Mouse (Mus musculus) left cerebral cortex, postnatal 4 days (tissue): Measurements from ENCODE around the gene Setd5. TPM values are rescaled to one million over a fixed set of nuclear protein-coding genes. Genes with fewer than 3 reads are reported as not detected.
A peak's percentile ranks its signal among the peaks of the same experiment; 100 is the strongest.

Source experiments
- DNase-seq: peaks from one replicate; pipeline ENCODE4 v3.0.0-alpha.2; 2022
- intact Hi-C: fragments of 180-260 bp; cut with DNase I; formaldehyde crosslinking; loops from one replicate; pipeline ENCODE4 v1.15.1; 2025
- total RNA-seq, 2 experiments: library from RNA; stranded (reverse); gene quantifications; 2 replicates each; pipeline ENCODE4 v1.2.3; 2021

Setd5 gene
- total RNA-seq, 2 experiments from 2014 or later, result 139 to 144 TPM

DNA sequence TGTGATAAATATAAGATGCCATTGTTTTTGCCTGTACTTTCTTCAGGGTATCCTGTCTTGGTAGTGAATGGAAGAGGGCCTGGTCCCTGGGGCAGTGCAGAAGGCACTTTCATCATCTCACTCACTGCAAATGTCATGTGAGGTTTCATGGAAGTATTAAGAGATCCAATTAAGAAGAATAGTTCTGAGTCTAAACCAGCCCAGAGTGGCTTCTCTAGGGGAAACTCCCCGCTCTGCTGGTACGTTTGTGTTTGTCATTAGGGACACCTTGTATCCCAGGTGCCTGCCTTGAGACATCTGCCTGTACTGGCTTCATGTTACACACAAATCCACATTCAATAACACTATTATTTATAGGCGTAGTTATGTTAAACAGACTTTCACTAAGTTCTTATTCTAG, 32.2 kb downstream of the Setd5 start:
- intact Hi-C loops, result loop anchor here (5.0 kb wide), 1 partner anchor 37 kb away; no protein-coding TSS in a partner anchor

GRCm38 (mm10) chr6:113109956-113110355, 32.8 kb downstream of the Setd5 start:
- no peak for DNase-seq
- intact Hi-C loops, result loop anchor here (5.0 to 10.0 kb wide), 3 partner anchors 37 to 205 kb away; no protein-coding TSS in a partner anchor

More for the DNA sequence above, 32.2 kb downstream of the Setd5 start:
- DNase-seq, result no peak

DNA sequence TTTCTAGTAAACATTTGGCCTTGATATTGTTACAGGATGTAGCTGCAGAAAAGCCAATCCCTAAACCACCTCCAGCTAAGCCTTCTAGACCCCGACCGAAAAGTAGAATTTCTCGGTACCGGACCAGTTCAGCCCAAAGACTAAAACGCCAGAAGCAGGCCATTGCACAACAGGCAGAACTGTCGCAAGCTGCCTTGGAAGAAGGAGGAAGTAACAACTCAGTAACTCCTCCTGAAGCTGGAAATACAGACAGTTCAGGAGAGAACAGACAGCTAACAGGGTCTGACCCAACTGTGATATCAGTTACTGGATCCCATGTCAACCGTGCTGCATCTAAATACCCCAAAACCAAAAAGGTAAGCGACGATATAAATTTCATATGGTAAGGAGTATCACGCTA, 43.6 kb downstream of the Setd5 start:
- intact Hi-C loops, result loop anchor here (5.0 kb wide), 1 partner anchor 59 kb away; no protein-coding TSS in a partner anchor
- no peak for DNase-seq

- DNase-seq, result no peak
- intact Hi-C loops, result no loop called here
These were observed 56.2 kb downstream of the Setd5 start for GRCm38 (mm10) chr6:113133360-113133759.

DNA sequence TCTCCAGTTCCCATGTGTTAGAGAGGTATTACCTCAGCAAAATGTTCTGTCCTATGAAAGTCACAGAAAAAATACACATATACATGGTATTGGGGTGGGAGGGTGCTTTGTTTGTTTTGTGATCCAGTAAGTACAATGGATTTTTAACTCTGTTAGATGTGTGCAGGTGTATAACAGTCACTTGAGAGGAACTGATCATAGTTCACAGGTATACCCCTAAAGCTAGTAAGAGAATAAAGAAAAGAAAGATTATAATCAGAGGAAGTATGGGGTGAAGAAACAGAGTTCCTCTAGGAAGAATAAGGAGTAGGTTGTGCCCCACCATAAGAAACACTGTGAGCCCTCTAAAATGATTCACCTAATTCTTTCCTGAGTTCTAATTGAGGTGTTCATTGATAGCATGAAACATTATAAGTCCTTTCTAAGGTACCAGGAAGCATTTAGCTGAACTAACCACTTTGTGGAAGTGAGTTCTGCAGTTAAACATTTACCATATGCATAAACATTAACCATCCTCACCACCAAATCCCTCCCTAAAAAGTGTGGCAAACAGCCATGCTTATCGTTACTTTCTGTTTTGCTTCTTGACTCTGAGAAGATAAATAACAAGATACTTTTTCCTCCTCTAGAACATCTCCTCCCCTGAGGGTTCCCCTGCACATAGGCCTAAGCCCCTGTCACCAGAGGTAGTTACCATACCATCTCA, 64.4 kb downstream of the Setd5 start:
- no peak for DNase-seq
- intact Hi-C loops, result no loop called here

DNA sequence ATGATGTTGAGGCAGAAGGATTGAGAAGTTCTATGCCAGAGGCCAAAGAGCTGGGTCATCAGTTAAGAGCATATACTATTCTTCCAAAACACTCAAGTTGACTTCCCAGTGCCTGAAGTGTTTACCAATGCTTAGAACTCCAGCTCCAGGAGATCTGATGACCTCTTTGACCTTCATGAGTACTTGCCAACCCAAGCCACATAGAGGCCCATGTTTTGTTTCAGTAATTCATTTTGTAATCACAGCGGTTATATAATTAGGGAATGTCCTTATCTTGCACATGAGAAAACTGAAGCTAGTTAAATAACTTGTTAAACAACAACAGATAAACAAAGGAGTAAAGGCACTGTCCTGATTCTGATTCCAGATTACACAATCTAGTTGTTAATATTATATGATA, 67.6 kb downstream of the Setd5 start:
- DNase-seq, result no peak
- intact Hi-C loops, result loop anchor here (5.0 kb wide), 1 partner anchor 32 kb away; no protein-coding TSS in a partner anchor

- intact Hi-C loops, result loop anchor here (5.0 kb wide), 1 partner anchor 33 kb away; no protein-coding TSS in a partner anchor
These were observed 68.1 kb downstream of the Setd5 start for GRCm38 (mm10) chr6:113145249-113145648.

DNA sequence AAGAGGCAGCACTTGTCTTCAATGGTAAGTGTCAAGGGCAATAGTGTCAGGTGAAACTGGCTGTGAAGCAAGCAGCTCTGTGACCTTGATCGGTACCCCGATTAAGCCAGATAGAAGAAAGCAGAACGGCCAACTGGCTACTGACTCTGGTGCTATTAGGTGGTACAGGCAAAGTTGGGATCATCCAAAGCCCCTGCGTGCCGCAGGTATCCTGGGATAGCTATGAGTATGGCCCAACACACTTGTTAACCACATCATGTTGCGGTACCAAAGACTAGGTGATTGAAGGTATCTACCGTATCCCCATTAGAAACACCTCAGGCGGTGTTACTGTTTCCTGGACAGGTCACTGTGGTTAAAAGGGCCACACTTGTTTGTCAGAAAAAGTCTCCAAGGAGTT, 76.9 kb downstream of the Setd5 start:
- DNase-seq, result no peak
- intact Hi-C loops, result no loop called here

More at GRCm38 (mm10) chr6:113145249-113145648, 68.1 kb downstream of the Setd5 start:
- no peak for DNase-seq

GRCm38 (mm10) chr6:113154886-113155285, 77.7 kb downstream of the Setd5 start:
- intact Hi-C loops, result no loop called here

GRCm38 (mm10) chr6:113156064-113156463, 78.9 kb downstream of the Setd5 start:
- intact Hi-C loops, result no loop called here
- no peak for DNase-seq

More at GRCm38 (mm10) chr6:113154886-113155285, 77.7 kb downstream of the Setd5 start:
- no peak for DNase-seq

GRCm38 (mm10) chr6:113160106-113160505, 82.9 kb downstream of the Setd5 start:
- intact Hi-C loops, result no loop called here

DNA sequence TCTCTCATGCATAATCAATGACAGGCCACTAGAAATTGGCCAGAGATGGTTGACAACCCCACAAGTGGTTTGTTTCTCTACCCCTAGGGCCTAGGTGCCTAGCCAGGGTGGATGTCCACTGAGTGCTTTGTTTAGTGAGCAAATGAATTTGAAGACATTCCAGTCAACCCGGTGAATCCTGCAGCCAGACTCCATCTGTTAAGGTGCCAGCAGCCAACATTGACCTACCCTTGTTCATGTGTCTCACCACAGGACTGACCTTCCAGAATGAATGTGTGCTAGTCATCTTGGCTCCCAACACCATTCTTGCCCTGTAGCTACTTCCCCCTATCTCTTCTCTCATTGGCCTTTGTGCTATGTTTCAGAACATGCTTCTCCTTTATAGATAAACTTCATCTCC, 84.8 kb downstream of the Setd5 start:
- no peak for DNase-seq
- intact Hi-C loops, result no loop called here

More at GRCm38 (mm10) chr6:113160106-113160505, 82.9 kb downstream of the Setd5 start:
- no peak for DNase-seq

- intact Hi-C loops, result no loop called here
These were observed 86.3 kb downstream of the Setd5 start for GRCm38 (mm10) chr6:113163513-113163912.

GRCm38 (mm10) chr6:113166661-113167251, 89.6 kb downstream of the Setd5 start:
- intact Hi-C loops, result no loop called here
- DNase-seq, result peak; percentile 49

More at GRCm38 (mm10) chr6:113163513-113163912, 86.3 kb downstream of the Setd5 start:
- no peak for DNase-seq

DNA sequence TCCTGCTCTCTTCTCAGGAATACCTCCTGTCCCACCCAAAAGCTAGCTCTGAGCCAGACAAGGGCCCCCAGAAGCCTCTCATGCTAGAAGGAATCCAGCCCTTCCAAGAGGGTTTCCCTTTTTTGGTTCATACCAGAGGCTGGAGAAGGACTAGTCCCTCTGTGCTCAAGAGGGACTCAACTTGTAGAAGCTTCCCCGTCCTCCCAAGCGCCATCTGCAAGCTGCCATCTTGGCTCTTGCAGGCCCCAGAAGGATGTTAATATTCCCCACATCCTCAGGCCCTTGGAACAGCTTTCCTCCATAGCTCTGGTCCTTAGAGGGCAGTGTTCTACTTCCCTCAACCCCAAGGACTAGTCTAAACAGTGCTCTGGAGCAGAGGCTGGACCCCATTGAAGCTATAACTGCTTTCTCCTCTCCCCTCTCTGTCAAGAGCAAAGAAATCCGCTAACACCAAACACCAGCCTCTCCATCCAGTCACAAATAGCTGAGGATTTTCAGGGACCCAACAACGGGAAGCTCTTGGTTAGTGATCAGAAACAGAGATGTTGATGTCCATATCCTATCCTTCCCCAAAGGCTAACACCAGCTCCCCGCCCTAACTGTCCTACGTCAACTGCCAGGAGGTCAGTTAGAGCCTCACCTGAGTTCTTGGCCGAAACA, 91.3 kb downstream of the Setd5 start:
- DNase-seq, result no peak
- intact Hi-C loops, result no loop called here

DNA sequence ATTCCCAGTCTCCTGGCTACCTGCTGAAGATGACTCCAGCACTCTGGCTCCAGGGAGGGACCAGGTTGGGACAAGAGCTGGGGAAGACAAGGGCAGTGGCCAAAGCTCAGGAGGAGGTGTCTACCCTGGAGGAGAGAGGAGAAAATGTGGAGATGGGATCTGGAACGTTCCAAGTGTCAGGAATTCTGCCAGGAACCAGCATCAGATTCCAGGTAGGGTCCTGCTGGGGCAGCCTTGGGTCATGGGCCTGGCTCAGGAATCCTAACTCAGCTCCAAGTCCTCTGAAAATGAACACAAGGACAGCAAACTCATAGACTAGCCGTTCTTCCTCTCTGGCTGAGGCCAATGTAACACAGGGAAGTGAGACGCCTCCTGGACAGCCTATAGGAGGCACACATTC, 92.7 kb downstream of the Setd5 start:
- intact Hi-C loops, result no loop called here
- DNase-seq, result no peak

DNA sequence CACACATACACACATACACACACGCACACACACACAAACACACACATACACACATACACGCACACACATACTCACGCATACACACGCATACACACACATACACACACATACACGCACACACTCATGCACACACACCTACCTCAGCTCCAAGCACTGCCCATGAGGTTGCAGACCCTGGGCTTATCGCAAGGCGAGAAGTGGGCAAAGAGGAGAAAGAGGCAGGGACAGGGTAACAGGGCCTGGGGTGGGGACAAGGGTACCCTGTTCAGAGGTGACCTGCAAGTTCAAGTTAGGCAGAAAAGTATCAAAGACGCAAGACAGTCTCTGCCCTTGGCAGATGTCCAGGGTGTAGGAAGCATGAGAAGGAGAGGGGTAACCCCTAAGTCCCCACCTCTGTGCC, 93.5 kb downstream of the Setd5 start:
- intact Hi-C loops, result no loop called here
- DNase-seq, result no peak

GRCm38 (mm10) chr6:113172011-113172410, 94.8 kb downstream of the Setd5 start:
- intact Hi-C loops, result no loop called here

GRCm38 (mm10) chr6:113172568-113172967, 95.4 kb downstream of the Setd5 start:
- DNase-seq, result peak; percentile 62
- intact Hi-C loops, result no loop called here

More at GRCm38 (mm10) chr6:113172011-113172410, 94.8 kb downstream of the Setd5 start:
- no peak for DNase-seq

DNA sequence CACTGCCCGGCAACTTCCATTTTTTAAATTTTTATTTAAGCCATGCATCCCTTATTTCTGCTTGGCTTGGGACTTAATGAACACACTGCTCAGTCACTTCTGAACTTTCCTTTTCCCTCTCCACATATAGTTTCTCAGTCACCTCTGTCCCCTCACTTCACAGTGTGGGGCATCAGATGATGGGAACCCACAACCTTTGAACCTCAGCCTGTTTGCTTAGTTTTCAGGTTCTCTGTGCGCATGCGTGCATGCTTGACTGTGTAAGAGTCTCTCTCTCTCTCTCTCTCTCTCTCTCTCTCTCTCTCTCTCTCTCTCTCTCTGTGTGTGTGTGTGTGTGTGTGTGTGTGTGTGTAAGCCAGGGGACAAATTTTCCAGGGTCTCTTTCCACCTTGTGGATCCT, 98.3 kb downstream of the Setd5 start:
- no peak for DNase-seq
- intact Hi-C loops, result no loop called here

GRCm38 (mm10) chr6:113176613-113177012, 99.4 kb downstream of the Setd5 start:
- intact Hi-C loops, result no loop called here
- no peak for DNase-seq
